Mouse (Mus musculus) heart, postnatal 36 days (tissue): ENCODE measurements at regions not wholly inside any gene's neighbourhood (a gene's known extent, or its start where the extent isn't known, plus 50 kb on each side); places are given as distances from the start of the nearest gene placed in this dataset.
"Not testable (repeated sequence)": the region's sequence is repeated elsewhere in the genome, so short reads cannot be mapped to it uniquely, and the experiment has no call there.

Experiments used
- DNase-seq, 2 experiments: peaks; one replicate each; pipeline ENCODE4 v3.0.0; 2021 to 2022
- intact Hi-C: fragments of 180-260 bp; cut with DNase I; formaldehyde crosslinking; loops from one replicate; pipeline ENCODE4 v1.15.1; 2025

GRCm38 (mm10) chr12:93152618-93153245 is 1303.8 kb upstream of the Sel1l start:
- intact Hi-C loops: no loop called here
- DNase-seq: peak in 1 of 2 experiments; percentile 6

GRCm38 (mm10) chr12:93151530-93151929 is 1302.6 kb upstream of the Sel1l start:
- intact Hi-C loops: no loop called here

GRCm38 (mm10) chr12:93142265-93142664 is 1293.3 kb upstream of the Sel1l start:
- intact Hi-C loops: no loop called here
- no peak for DNase-seq

More at GRCm38 (mm10) chr12:93151530-93151929, 1302.6 kb upstream of the Sel1l start:
- no peak for DNase-seq

- intact Hi-C loops: no loop called here
- no peak for DNase-seq
Observed at GRCm38 (mm10) chr12:93136395-93136794, 1287.4 kb upstream of the Sel1l start.

GRCm38 (mm10) chr12:93122216-93122615 is 1273.3 kb upstream of the Sel1l start:
- intact Hi-C loops: no loop called here
- DNase-seq: no peak

- DNase-seq: no peak
- intact Hi-C loops: no loop called here
Observed at GRCm38 (mm10) chr12:93088031-93088790, 1239.3 kb upstream of the Sel1l start.

- no peak for DNase-seq
- intact Hi-C loops: no loop called here
Observed at GRCm38 (mm10) chr12:93063864-93064263, 1214.9 kb upstream of the Sel1l start.

DNA sequence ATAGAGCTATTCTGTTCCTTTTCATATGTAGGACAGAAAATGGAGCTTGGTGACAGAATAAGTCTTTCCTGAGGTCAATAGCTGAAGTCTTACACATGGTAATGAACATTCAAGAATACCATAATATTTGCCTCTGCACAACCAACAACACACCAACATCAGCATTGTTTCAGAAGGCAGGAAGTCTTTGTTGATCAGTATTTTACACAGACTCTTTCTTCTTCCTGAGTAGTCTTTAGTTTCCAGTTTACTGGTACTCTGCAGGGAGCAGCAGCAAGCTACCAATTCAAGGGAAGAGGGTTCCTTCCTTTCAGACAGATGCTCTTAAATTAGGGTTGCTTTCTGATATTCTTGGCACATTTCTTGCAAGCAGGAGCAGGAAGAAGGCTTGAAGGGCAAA is 1170.7 kb upstream of the Sel1l start:
- DNase-seq: no peak
- intact Hi-C loops: no loop called here

DNA sequence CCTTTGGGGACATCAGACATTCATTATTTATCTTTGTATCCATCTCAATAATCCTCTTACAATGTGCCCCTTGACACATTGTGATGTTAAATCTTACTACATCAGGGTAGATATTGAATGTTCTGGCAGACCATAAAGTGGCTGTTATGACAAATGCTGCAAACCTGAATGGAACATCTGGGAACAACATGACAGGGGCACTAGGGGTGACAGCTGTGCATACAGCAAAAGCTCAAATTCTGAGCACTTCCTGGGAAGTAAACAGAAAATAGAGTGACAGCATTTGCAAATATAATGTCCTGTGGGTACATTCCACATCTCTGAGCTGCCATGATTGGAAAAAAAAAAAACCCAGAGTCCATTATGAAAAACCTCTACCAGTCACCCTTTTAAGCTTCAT is 1162.6 kb upstream of the Sel1l start:
- intact Hi-C loops: no loop called here
- DNase-seq: no peak

DNA sequence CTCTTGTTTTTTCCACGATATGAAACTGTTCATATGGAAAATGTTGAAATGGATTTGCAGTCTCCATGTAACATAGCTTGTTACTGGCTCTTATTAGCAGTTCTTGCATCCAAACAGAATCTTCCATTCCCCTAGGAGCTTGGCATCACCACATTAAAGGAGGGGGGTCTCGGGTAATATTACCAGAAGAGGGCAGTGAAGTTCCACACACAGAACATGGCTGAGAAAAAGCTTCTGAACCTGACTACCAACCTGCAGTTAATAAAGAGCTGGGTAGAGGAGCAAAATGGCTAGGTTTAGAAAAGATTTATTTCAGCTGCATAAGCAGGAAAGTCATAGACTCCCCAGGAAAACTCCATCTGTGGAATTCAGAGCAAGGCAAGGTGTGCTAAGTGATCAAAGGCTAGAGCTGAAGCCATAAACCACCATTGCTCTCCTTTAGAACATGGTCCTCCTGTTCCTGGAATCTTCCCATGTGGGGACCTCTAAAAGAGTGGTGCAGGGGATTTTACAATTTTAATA is 1157.9 kb upstream of the Sel1l start:
- DNase-seq: no peak
- intact Hi-C loops: no loop called here

DNA sequence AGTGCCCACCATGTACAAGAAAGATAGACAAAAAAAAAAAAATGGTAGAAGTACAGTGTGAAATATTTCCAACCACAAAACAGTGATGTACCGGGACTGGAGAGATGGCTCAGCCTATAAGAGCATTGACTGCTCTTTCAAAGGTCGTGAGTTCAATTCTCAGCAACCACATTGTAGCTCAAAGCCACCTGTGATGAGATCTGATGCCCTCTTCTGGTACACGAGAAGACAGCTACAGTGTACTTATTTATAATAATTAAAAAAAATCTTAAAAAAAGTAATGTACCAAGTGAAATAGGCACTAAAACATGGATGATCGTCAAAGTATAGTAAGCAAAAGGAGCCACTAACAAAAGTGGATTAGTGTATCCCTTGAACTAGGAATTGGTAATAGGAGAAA is 1154.2 kb upstream of the Sel1l start:
- intact Hi-C loops: no loop called here
- no peak for DNase-seq

DNA sequence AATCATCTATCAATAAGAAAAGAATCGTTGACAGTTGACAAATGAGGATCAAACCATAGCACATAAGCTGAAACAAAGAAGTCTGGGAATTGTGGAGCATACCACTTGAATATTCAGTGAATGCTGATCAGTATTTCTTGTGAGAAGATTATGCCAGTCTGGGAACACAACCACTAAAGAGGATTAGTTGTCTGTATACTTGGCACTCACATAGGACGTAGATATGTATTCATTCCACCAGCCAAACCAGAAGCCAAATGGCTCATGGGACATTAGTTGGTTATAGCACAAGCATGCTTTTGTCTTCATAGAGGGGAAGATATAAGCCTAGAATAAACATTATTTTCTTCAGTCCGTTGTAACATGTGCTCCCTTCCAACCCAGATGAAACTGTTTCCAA is 1126.7 kb upstream of the Sel1l start:
- intact Hi-C loops: no loop called here
- DNase-seq: no peak

DNA sequence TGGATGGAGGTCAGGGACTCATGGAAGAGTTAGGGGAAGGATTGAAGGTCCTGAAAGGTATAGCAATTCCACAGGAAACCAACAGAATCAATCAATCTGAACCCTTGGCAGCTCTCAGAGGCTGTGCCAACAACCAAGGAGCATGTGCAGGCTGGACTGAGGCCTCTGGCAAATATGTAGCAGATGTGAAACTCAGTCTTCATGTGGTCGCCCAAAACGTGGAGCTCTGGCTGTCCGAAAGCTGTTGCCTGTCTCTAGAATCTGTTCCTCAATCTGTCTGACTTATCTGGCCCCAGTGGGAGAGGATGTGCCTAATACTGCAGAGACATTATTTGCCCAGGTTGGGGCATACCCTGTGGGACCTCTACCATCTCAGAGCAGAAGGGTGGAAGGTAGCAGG is 1095.4 kb upstream of the Sel1l start:
- intact Hi-C loops: no loop called here
- DNase-seq: no peak

DNA sequence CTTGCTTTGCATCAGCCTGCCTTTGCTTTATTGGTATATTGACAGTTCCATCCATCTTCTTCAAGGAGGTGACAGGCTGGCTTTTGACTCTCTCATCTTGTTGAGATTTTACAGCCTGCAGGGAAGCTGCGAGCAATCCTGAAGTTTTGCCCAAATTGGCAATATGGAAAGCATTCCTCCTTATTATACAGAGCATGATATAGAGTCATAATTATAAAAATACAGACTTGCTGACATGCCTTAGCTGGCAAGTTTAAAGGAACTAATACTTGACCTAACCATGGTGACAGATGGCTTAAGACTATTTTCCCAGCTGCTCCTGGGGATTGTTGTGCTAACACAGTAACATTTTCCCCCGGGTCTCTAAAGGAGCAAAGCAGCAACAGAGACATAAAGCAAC is 1078.6 kb upstream of the Sel1l start:
- DNase-seq: no peak

GRCm38 (mm10) chr12:92926942-92927341 is 1078.0 kb upstream of the Sel1l start:
- intact Hi-C loops: no loop called here
- no peak for DNase-seq

More for the DNA sequence above, 1078.6 kb upstream of the Sel1l start:
- intact Hi-C loops: no loop called here

GRCm38 (mm10) chr12:92919920-92920319 is 1071.0 kb upstream of the Sel1l start:
- DNase-seq: no peak
- intact Hi-C loops: no loop called here

- DNase-seq: no peak
Observed at GRCm38 (mm10) chr12:92916267-92916666, 1067.3 kb upstream of the Sel1l start.

GRCm38 (mm10) chr12:92915776-92916175 is 1066.8 kb upstream of the Sel1l start:
- DNase-seq: no peak
- intact Hi-C loops: no loop called here

More at GRCm38 (mm10) chr12:92916267-92916666, 1067.3 kb upstream of the Sel1l start:
- intact Hi-C loops: no loop called here

DNA sequence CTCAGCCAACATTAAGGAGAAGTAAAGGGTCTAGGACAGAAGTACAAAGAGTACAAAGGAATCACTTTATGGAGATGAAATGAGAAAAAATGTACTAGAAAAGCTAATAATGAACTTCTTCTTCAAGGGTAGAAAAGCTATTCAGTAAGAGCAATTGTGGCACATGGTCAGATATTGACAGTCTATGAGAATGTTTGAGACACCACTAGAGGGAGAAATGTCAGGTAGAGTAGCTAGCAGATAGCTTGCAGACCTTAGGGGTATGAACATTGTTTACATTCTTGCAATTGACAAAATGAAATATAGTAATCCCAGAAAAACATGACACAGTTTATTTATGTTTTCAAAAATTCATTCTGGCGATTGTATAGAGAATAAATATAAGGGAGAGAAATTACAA is 1066.2 kb upstream of the Sel1l start:
- intact Hi-C loops: no loop called here
- no peak for DNase-seq

DNA sequence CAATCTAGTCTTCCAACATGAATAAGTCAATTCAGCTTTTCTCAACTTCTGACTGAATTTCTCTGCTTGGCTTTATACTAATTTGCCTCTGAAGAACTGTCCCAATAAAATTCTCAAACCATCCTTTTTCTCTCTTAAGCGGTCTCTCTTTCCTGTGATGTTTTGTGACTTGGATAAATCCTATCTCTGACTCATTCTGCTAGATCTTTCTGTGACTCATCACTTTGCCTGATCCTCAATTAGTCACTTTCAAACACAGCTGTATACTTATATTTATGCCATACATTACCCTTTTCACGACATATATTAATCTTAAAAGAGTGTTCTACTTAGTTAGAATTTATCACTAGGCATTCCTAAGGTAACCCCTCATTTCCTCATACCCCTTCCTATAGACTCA is 1055.4 kb upstream of the Sel1l start:
- no peak for DNase-seq
- intact Hi-C loops: no loop called here

DNA sequence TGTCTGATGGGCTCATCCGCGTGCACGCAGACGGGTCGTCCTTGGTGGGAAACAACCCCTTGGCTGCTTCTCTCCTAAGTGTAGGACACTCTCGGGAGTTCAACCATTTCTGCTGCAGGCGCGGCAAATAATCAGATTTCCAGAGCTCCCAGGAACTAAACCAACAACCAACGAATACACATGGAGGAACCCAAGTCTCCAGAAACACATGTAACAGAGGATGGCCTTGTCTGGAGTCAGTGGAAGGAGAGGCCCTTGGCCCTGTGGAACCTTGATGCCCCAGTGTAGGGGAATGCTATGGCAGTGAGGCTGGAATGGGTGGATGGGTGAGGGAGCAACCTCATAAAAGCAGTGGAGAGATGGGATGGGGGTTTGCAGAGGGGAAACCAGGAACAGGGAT is 1043.4 kb upstream of the Sel1l start:
- intact Hi-C loops: no loop called here
- DNase-seq: no peak

DNA sequence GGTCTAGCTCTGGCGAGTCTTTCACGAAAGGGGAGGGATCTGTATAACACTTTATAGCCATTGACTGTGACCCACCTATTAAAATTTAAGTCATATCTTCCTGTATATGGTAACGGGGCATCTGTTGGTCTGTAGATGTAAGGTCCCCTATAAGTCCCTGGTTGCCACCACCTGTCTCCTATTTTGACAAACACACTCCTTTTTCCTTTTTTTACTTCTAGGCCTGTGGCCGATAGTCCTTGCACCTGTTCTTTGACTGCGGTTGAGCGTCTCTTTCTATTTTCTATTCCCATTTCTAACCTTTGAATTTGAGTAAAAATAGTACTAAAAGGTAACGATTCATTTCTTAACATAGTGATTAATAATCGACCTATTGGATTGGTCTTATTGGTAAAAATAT is 1042.7 kb upstream of the Sel1l start:
- DNase-seq, intact Hi-C loops: not testable (repeated sequence)
